Mouse (Mus musculus): Measurements from ENCODE around the gene Col17a1. TPM values are rescaled to one million over a fixed set of nuclear protein-coding genes. Genes with fewer than 3 reads are reported as not detected.

The Col17a1 gene
- polyA plus RNA-seq, 1 experiment from 2014 or later, result 0.22 TPM

DNA sequence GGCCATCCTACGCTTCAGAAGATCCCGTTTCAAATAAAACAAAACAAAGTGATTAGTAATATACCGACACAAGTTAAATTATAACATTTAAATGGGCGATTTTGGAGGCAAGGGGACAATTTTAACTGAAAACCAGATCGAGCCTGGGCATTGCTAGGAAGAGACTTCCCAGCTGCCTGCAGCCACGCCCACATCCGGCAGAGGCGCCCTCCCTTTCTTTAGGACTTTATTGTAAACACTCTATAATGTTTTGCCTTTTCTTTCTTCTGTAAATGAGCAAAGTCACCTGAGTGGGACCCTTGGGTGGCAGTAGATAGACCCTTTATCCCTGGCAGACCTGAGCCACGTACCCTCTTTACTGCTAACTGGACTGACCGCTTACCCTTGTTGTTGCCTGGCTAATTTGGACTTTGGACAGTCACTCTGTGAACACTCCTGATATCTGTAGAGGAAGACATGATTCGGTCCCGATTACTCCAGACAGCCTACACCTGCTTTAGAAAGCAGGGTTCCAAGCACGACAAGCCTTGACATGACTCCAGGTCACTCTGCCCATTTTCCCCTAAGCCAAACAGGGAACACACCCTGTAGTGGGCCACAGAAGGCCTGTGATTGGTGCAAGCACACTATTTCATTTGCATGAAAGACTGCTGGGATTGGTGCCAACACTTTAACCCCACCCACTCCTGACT, 13.3 kb upstream of the Col17a1 start:
- H3K27ac ChIP-seq (replicated peaks), result no peak overlapping the region
- no peaks in the 10 kb centered on the region for H3K4me1 ChIP-seq (replicated peaks)
- no peak overlapping the region for H3K4me3 ChIP-seq
- no peak overlapping the region for H3K9ac ChIP-seq
- ATAC-seq (ENCODE audit: low read depth), result no peak
- no peaks in the 10 kb centered on the region for H3K9me3 ChIP-seq
- no peaks in the 10 kb centered on the region for H3K36me3 ChIP-seq
- no peaks in the 10 kb centered on the region for H3K27me3 ChIP-seq
- no peak overlapping the region for H3K4me2 ChIP-seq
- 72% methylated on average over 13 of the region's 13 CpGs for WGBS

- H3K27ac ChIP-seq (replicated peaks), result no peak overlapping the region
- H3K9me3 ChIP-seq, result no peaks in the 10 kb centered on the region
- H3K4me2 ChIP-seq, result no peak overlapping the region
- no peak for ATAC-seq (ENCODE audit: low read depth)
- H3K9ac ChIP-seq, result no peak overlapping the region
- H3K27me3 ChIP-seq, result no peaks in the 10 kb centered on the region
- H3K4me1 ChIP-seq (replicated peaks), result peaks cover 7% of the 10 kb centered on the region
- no peak overlapping the region for H3K4me3 ChIP-seq
- no peaks in the 10 kb centered on the region for H3K36me3 ChIP-seq
- WGBS, result 90% methylated on average over 8 of the region's 8 CpGs
These were observed 8.6 kb upstream of the Col17a1 start for GRCm38 (mm10) chr19:47700509-47700908.

GRCm38 (mm10) chr19:47699743-47700142, 7.8 kb upstream of the Col17a1 start:
- ATAC-seq (ENCODE audit: low read depth), result no peak
- H3K4me3 ChIP-seq, result no peak overlapping the region
- no peak overlapping the region for H3K27ac ChIP-seq (replicated peaks)
- H3K36me3 ChIP-seq, result no peaks in the 10 kb centered on the region
- no peak overlapping the region for H3K4me2 ChIP-seq
- peaks cover 7% of the 10 kb centered on the region for H3K4me1 ChIP-seq (replicated peaks)
- H3K9me3 ChIP-seq, result no peaks in the 10 kb centered on the region
- H3K27me3 ChIP-seq, result no peaks in the 10 kb centered on the region
- 43% methylated on average over 9 of the region's 9 CpGs for WGBS
- H3K9ac ChIP-seq, result no peak overlapping the region

- H3K9me3 ChIP-seq, result no peaks in the 10 kb centered on the region
These were observed 6.4 kb upstream of the Col17a1 start for GRCm38 (mm10) chr19:47698266-47698665.

GRCm38 (mm10) chr19:47697067-47697466, 5.2 kb upstream of the Col17a1 start:
- Histone ChIP-seq H3K36me3 (no peaks in the 10 kb centered on the region), H3K9ac (no peak overlapping the region), H3K4me2 (no peak overlapping the region), H3K27me3 (no peaks in the 10 kb centered on the region), H3K9me3 (no peaks in the 10 kb centered on the region), H3K27ac (replicated peaks) (no peak overlapping the region), H3K4me3 (no peak overlapping the region), H3K4me1 (replicated peaks) (peaks cover 7% of the 10 kb centered on the region)
- 89% methylated on average over 11 of the region's 11 CpGs for WGBS
- no peak for ATAC-seq (ENCODE audit: low read depth)

More at GRCm38 (mm10) chr19:47698266-47698665, 6.4 kb upstream of the Col17a1 start:
- Histone ChIP-seq H3K27ac (replicated peaks) (no peak overlapping the region), H3K4me1 (replicated peaks) (peaks cover 7% of the 10 kb centered on the region), H3K36me3 (no peaks in the 10 kb centered on the region), H3K27me3 (no peaks in the 10 kb centered on the region), H3K4me3 (no peak overlapping the region), H3K4me2 (no peak overlapping the region), H3K9ac (no peak overlapping the region)
- 75% methylated on average over 9 of the region's 9 CpGs for WGBS
- ATAC-seq (ENCODE audit: low read depth), result no peak

GRCm38 (mm10) chr19:47696411-47696810, 4.5 kb upstream of the Col17a1 start:
- 94% methylated on average over 8 of the region's 8 CpGs for WGBS
- ATAC-seq (ENCODE audit: low read depth), result no peak
- Histone ChIP-seq H3K9me3 (no peaks in the 10 kb centered on the region), H3K4me1 (replicated peaks) (peaks cover 7% of the 10 kb centered on the region), H3K27ac (replicated peaks) (no peak overlapping the region), H3K9ac (no peak overlapping the region), H3K27me3 (no peaks in the 10 kb centered on the region), H3K4me2 (no peak overlapping the region), H3K36me3 (no peaks in the 10 kb centered on the region), H3K4me3 (no peak overlapping the region)

GRCm38 (mm10) chr19:47695725-47696124, 3.8 kb upstream of the Col17a1 start:
- H3K4me3 ChIP-seq, result no peak overlapping the region
- no peak for ATAC-seq (ENCODE audit: low read depth)
- WGBS, result 90% methylated on average over 6 of the region's 6 CpGs
- no peaks in the 10 kb centered on the region for H3K36me3 ChIP-seq
- H3K27me3 ChIP-seq, result no peaks in the 10 kb centered on the region
- no peak overlapping the region for H3K9ac ChIP-seq
- no peaks in the 10 kb centered on the region for H3K9me3 ChIP-seq
- no peak overlapping the region for H3K4me2 ChIP-seq
- peaks cover 7% of the 10 kb centered on the region for H3K4me1 ChIP-seq (replicated peaks)
- H3K27ac ChIP-seq (replicated peaks), result no peak overlapping the region

DNA sequence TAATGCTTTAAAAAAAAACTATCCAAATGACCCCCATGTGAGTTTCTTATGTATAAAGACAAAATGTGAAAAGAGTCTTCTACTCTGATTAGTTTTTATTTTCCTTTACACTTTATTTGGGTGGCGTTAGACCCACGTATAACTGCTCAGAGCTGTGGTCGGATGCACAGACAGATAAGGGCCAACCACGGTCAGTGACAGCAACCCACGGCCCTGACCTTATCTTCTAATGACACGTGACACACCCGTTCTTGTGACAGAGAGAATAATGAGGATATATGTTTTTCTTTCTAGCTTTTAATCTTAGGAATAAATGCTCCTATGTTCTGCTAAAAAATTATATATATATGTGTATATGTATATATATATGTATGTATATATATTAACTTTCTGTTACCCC, 2.3 kb downstream of the Col17a1 start:
- WGBS, result 89% methylated on average over 7 of the region's 7 CpGs
- Histone ChIP-seq H3K9ac (no peak overlapping the region), H3K27me3 (no peaks in the 10 kb centered on the region), H3K4me1 (replicated peaks) (peaks cover 11% of the 10 kb centered on the region), H3K27ac (replicated peaks) (no peak overlapping the region), H3K36me3 (no peaks in the 10 kb centered on the region), H3K4me2 (no peak overlapping the region), H3K4me3 (no peak overlapping the region), H3K9me3 (no peaks in the 10 kb centered on the region)
- ATAC-seq (ENCODE audit: low read depth), result no peak

- Histone ChIP-seq H3K36me3 (no peaks in the 10 kb centered on the region), H3K4me1 (replicated peaks) (peaks cover 9% of the 10 kb centered on the region; the same call in 1 of the 2 replicates), H3K9ac (no peak overlapping the region), H3K27me3 (no peaks in the 10 kb centered on the region), H3K27ac (replicated peaks) (no peak overlapping the region), H3K4me3 (no peak overlapping the region), H3K4me2 (no peak overlapping the region), H3K9me3 (no peaks in the 10 kb centered on the region)
- ATAC-seq (ENCODE audit: low read depth), result no peak
- whole genome bisulfite sequencing, result 90% methylated on average over 12 of the region's 12 CpGs
These were observed 13.2 kb downstream of the Col17a1 start for GRCm38 (mm10) chr19:47678675-47679074.

DNA sequence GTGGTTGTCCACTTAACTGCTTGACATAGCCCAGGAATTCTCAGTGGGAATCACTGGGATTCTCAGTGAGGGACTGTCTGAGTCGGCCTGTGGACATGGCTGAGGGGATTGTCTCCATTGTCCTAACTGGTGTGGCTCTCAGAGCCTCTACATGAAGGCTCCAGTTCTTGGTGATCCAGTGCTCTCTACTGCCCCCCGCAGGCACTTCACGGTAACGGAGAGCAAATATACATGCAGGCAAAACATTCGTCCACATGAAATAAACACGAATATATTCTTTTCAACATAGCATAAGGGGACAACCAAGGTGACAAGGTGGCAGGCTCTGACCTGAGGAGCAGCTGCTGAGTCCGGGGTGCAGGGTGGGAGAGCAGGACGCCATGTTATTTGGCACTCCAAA, 17.5 kb downstream of the Col17a1 start:
- no peaks in the 10 kb centered on the region for H3K36me3 ChIP-seq
- no peak for ATAC-seq (ENCODE audit: low read depth)
- H3K27me3 ChIP-seq, result no peaks in the 10 kb centered on the region
- H3K27ac ChIP-seq (replicated peaks), result no peak overlapping the region
- WGBS, result 40% methylated on average over 8 of the region's 8 CpGs
- no peak overlapping the region for H3K4me3 ChIP-seq
- H3K9me3 ChIP-seq, result no peaks in the 10 kb centered on the region
- no peak overlapping the region for H3K9ac ChIP-seq
- H3K4me2 ChIP-seq, result no peak overlapping the region
- H3K4me1 ChIP-seq (replicated peaks), result no peaks in the 10 kb centered on the region

GRCm38 (mm10) chr19:47668399-47668798, 23.5 kb downstream of the Col17a1 start:
- H3K4me3 ChIP-seq, result no peak overlapping the region
- H3K4me2 ChIP-seq, result no peak overlapping the region
- no peak for ATAC-seq (ENCODE audit: low read depth)
- no peaks in the 10 kb centered on the region for H3K36me3 ChIP-seq
- no peak overlapping the region for H3K27ac ChIP-seq (replicated peaks)
- no peaks in the 10 kb centered on the region for H3K4me1 ChIP-seq (replicated peaks)
- no peaks in the 10 kb centered on the region for H3K9me3 ChIP-seq
- WGBS, result 66% methylated on average over 9 of the region's 9 CpGs
- no peak overlapping the region for H3K9ac ChIP-seq
- H3K27me3 ChIP-seq, result no peaks in the 10 kb centered on the region

- H3K9ac ChIP-seq, result no peak overlapping the region
- no peak overlapping the region for H3K4me2 ChIP-seq
- no peaks in the 10 kb centered on the region for H3K9me3 ChIP-seq
- WGBS, result 72% methylated on average over 8 of the region's 8 CpGs
- H3K4me1 ChIP-seq (replicated peaks), result no peaks in the 10 kb centered on the region
- no peak for ATAC-seq (ENCODE audit: low read depth)
- H3K27ac ChIP-seq (replicated peaks), result no peak overlapping the region
- H3K4me3 ChIP-seq, result no peak overlapping the region
- H3K36me3 ChIP-seq, result no peaks in the 10 kb centered on the region
- H3K27me3 ChIP-seq, result no peaks in the 10 kb centered on the region
These were observed 24.3 kb downstream of the Col17a1 start for GRCm38 (mm10) chr19:47667601-47668000.

Measured in neural tube, embryonic 13.5 days (tissue).